In the genomic region with DNA sequence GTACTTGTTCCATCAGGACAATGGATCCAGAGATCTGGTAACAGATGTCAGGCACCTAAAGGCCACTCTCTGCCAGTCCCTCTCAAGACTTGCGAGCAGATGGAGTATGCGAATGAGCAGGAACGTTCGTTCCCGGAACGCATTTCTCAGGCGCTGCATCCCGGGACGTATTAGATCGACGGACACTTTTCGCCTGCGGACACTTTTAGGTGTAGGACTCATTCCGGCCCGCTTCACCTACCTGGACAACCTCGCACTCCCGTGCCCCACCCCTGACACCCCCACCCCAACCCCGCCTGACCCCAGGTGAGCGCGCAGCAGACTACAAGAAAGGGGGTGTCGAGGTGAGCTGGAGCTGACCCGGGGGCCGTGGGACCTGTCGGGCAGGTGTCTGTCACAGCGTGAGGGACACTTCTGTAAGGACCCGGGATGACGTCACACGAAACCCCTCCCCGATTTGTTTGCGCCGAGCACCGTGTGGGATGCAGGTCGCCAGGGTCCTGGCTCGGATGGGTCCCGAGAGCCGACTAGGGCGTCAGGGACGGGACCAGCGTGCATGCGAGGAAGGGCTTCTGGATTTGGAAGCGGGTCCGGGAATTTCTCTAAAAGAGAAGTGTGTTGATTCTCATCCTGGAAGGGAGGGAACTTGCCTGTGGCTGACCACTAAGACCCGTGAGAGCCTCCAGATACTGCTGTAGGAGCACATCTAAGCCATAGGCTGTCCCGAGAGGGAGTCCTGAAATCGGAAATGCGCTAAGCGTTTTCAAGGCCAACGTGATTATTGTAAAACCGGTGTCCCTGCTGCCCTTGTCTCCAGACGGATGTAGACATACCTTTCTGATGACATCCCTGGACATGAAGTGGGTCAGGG, we compare ENCODE assay signal across 8 mouse cellular contexts. TPM values are rescaled to one million over a fixed set of nuclear protein-coding genes. Genes with fewer than 3 reads are reported as not detected.
DNase-seq lines count a peak whose midpoint lies in the region; ATAC-seq lines count a peak whose summit lies in the region.

A gene (plus strand): TSS at position 202 of the 871 bp plus-strand sequence.

- peak within 1 kb of the TSS; percentile 78 for H3K27ac ChIP-seq in embryonic facial prominence, embryonic 10.5 days (replicated peaks)
- peak within 1 kb of the TSS; percentile 49; the same call in 1 of the 2 replicates for H3K27ac ChIP-seq in intestine, embryonic 16.5 days (ENCODE audit: low read length)
- peak within 1 kb of the TSS; percentile 89 for H3K27ac ChIP-seq in limb, embryonic 10.5 days
- H3K27ac ChIP-seq in midbrain, embryonic 13.5 days = peak within 1 kb of the TSS; percentile 39; the same call in 1 of the 2 replicates

- H3K9me3 ChIP-seq in embryonic facial prominence, embryonic 10.5 days = no peaks in the 10 kb centered on the region
- no peaks in the 10 kb centered on the region for H3K9me3 ChIP-seq in intestine, embryonic 16.5 days (ENCODE audit: control insufficient read depth, low read length)
- no peaks in the 10 kb centered on the region for H3K9me3 ChIP-seq in limb, embryonic 10.5 days (replicated peaks)
- H3K9me3 ChIP-seq in midbrain, embryonic 13.5 days = no peaks in the 10 kb centered on the region

- peak; percentile 68 for DNase-seq in 3134 (ENCODE audit: extremely low read depth, insufficient read length, low spot score)
- DNase-seq in adrenal gland, adult 2 months = peak; percentile 58
- DNase-seq in embryonic facial prominence, embryonic 10.5 days (ENCODE audit: low spot score) = peak; percentile 79
- DNase-seq in gonadal fat pad, adult 2 months (ENCODE audit: low read depth) = no peak
- peak; percentile 87 for DNase-seq in limb, embryonic 10.5 days (ENCODE audit: low spot score)
- peak; percentile 66 to 73 for DNase-seq in spleen, postnatal 10 days (ENCODE audit: low spot score in 2 of 2)

- H3K4me1 ChIP-seq in embryonic facial prominence, embryonic 10.5 days = peaks cover 11% of the 10 kb centered on the region
- peaks cover 3% of the 10 kb centered on the region; the same call in 1 of the 2 replicates for H3K4me1 ChIP-seq in intestine, embryonic 16.5 days (ENCODE audit: control insufficient read depth, insufficient read depth, low read length)
- peaks cover 21% of the 10 kb centered on the region for H3K4me1 ChIP-seq in limb, embryonic 10.5 days
- H3K4me1 ChIP-seq in midbrain, embryonic 13.5 days (replicated peaks) = peaks cover 21% of the 10 kb centered on the region

- peak; percentile 76 for ATAC-seq in intestine, embryonic 16.5 days
- peak; percentile 81 for ATAC-seq in midbrain, embryonic 13.5 days

- H3K36me3 ChIP-seq in embryonic facial prominence, embryonic 10.5 days (replicated peaks) = peaks cover 9% of the 10 kb centered on the region
- H3K36me3 ChIP-seq in intestine, embryonic 16.5 days (ENCODE audit: control insufficient read depth, insufficient read depth, low read length) = no peaks in the 10 kb centered on the region
- peaks cover 7% of the 10 kb centered on the region for H3K36me3 ChIP-seq in limb, embryonic 10.5 days
- H3K36me3 ChIP-seq in midbrain, embryonic 13.5 days = peaks cover 7% of the 10 kb centered on the region

- H3K9ac ChIP-seq in intestine, embryonic 16.5 days (ENCODE audit: low read depth, low read length) = peak within 1 kb of the TSS; percentile 96
- peak within 1 kb of the TSS; percentile 83 for H3K9ac ChIP-seq in midbrain, embryonic 13.5 days (replicated peaks)

- peak within 1 kb of the TSS; percentile 67 for H3K4me3 ChIP-seq in embryonic facial prominence, embryonic 10.5 days
- peak within 1 kb of the TSS; percentile 90 for H3K4me3 ChIP-seq in intestine, embryonic 16.5 days (ENCODE audit: low read length)
- peak within 1 kb of the TSS; percentile 95 for H3K4me3 ChIP-seq in limb, embryonic 10.5 days
- H3K4me3 ChIP-seq in midbrain, embryonic 13.5 days (replicated peaks) = peak within 1 kb of the TSS; percentile 83

- peak within 1 kb of the TSS; percentile 93 for H3K4me2 ChIP-seq in intestine, embryonic 16.5 days (ENCODE audit: low read depth, low read length)
- peak within 1 kb of the TSS; percentile 72 for H3K4me2 ChIP-seq in midbrain, embryonic 13.5 days (replicated peaks)

- WGBS in embryonic facial prominence, embryonic 10.5 days = 2% methylated on average over 50 of the region's 50 CpGs
- WGBS in intestine, embryonic 16.5 days = under 1% methylated on average over 50 of the region's 50 CpGs
- WGBS in limb, embryonic 10.5 days = 2% methylated on average over 50 of the region's 50 CpGs
- 1% methylated on average over 50 of the region's 50 CpGs for WGBS in midbrain, embryonic 13.5 days

- peaks cover 9% of the 10 kb centered on the region for H3K27me3 ChIP-seq in embryonic facial prominence, embryonic 10.5 days (replicated peaks; ENCODE audit: low read depth, poor library complexity, severe bottlenecking)
- H3K27me3 ChIP-seq in intestine, embryonic 16.5 days (replicated peaks; ENCODE audit: control insufficient read depth, insufficient read depth, low read length) = no peaks in the 10 kb centered on the region
- peaks cover 14% of the 10 kb centered on the region for H3K27me3 ChIP-seq in limb, embryonic 10.5 days (ENCODE audit: low read depth, poor library complexity, severe bottlenecking)
- peaks cover 14% of the 10 kb centered on the region; the same call in 1 of the 2 replicates for H3K27me3 ChIP-seq in midbrain, embryonic 13.5 days

RNA-seq across cellular contexts. Expression of the gene that starts here (rescaled TPM):
- 10 to 100 TPM; 40.4 to 42.3 TPM for total RNA-seq in adrenal gland, adult 2 months (2021)
- polyA plus RNA-seq in adrenal gland, adult 2 months (2012; rRNA removed) = 44.4 and 45.8 TPM in 2 replicates
- 15.9 and 16.4 TPM in 2 replicates for polyA plus RNA-seq in embryonic facial prominence, embryonic 10.5 days (2016; fragmentation: Nextera tagmentation; extraction: Ambion mirVana)
- 23.1 and 23.2 TPM in 2 replicates for polyA plus RNA-seq in gonadal fat pad, adult 2 months (2012; rRNA removed)
- 31.4 and 34.5 TPM in 2 replicates for polyA plus RNA-seq in intestine, embryonic 16.5 days (2015; fragmentation: Nextera tagmentation; extraction: Ambion mirVana)
- polyA plus RNA-seq in limb, embryonic 10.5 days (2016; fragmentation: Nextera tagmentation; extraction: Ambion mirVana) = 18.6 and 19.2 TPM in 2 replicates
- 17.9 and 18.7 TPM in 2 replicates for polyA plus RNA-seq in midbrain, embryonic 13.5 days (2015; fragmentation: Nextera tagmentation; extraction: Ambion mirVana)

Comparison
In these comparisons a context has a peak if more than half of its experiments do, and no peak if none do; other contexts are left out.
1. H3K27ac ChIP-seq: peak in every context shown above with its lines; median percentile 89 in limb, embryonic 10.5 days; 78 in embryonic facial prominence, embryonic 10.5 days; 49 in intestine, embryonic 16.5 days; 39 in midbrain, embryonic 13.5 days.